Mouse (Mus musculus): ENCODE data around the gene Naa38. TPM values are rescaled to one million over a fixed set of nuclear protein-coding genes. Genes with fewer than 3 reads are reported as not detected.

Naa38 gene
- polyA plus RNA-seq, 1 experiment, result 325 TPM

DNA sequence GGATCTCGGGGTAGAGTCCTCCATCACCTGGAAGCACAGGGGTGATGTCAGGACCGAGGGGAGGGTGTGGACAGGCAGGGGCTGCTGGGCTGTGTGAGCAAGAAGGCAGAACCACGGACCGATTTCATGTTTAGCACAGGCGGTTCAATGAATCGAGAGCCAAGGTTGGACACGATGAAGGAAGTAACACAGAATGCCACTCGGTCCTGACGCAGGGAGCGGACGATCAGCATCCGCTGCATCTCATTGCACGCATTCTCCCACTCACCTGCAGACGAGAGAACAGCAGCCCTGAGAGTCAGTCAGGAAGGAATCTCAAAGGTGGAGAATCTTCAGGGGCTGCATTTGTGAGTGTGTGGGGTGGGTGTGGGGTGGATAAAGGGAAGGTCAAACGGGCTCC is 35.3 kb downstream of the Naa38 start:
- H3K36me3 ChIP-seq (ENCODE audit: control insufficient read depth, insufficient read depth, low read length), result no peaks in the 10 kb centered on the region
- H3K27ac ChIP-seq (ENCODE audit: control insufficient read depth, insufficient read depth, low read depth, low read length), result no peak overlapping the region
- no peaks in the 10 kb centered on the region for H3K4me1 ChIP-seq (ENCODE audit: control insufficient read depth, insufficient read depth, low read length)
- no peaks in the 10 kb centered on the region for H3K27me3 ChIP-seq (ENCODE audit: control insufficient read depth, insufficient read depth, low read length)
- H3K4me3 ChIP-seq (ENCODE audit: control insufficient read depth, low read depth, low read length), result no peak overlapping the region
- TF ChIP-seq CTCF (IDR thresholded peaks at IDR 0.05; ENCODE audit: control insufficient read depth, insufficient read depth, insufficient replicate concordance, low read depth, low read length) (no peak), POLR2A (IDR thresholded peaks at IDR 0.05; ENCODE audit: control insufficient read depth, low read depth, low read length) (no peak)

DNA sequence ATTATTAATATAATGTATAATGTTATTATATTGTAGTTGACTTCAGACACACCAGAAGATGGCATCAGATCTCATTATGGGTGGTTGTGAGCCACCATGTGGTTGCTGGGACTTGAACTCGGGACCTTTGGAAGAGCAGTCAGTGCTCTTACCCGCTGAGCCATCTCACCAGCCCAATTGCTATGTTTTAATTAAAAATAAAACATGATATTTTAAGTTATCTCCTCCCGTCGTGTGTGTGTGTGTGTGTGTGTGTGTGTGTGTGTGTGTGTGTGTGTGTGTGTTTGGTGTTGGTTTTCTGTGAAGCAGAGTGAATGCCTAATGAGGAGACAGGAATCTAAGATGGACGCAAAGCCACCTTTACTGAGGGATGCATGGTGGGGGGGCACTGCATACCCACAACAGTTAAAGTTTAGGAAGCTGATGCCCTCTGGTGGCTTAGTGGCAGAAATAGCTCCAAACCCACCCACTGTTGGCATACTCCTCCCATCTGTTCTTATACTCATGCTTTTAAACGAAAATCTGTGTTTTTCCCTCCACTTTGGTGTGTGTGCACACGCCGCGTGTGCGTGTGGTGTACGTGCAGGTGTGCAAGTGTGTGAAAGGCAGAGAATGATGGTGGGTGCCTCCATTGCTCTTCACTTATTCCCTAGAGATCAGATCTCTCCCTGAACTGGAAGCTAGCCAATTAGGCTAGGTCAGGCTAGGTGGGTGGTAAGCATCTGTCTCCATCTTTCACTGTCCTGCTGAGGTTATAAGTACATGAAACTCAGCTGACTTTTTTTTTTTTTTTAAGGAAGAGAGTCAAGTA is 36.7 kb downstream of the Naa38 start:
- H3K4me1 ChIP-seq (ENCODE audit: control insufficient read depth, insufficient read depth, low read length), result no peaks in the 10 kb centered on the region
- no peak overlapping the region for H3K4me3 ChIP-seq (ENCODE audit: control insufficient read depth, low read depth, low read length)
- H3K27me3 ChIP-seq (ENCODE audit: control insufficient read depth, insufficient read depth, low read length), result no peaks in the 10 kb centered on the region
- no peaks in the 10 kb centered on the region; the same call in 1 of the 2 replicates for H3K36me3 ChIP-seq (ENCODE audit: control insufficient read depth, insufficient read depth, low read length)
- H3K27ac ChIP-seq (ENCODE audit: control insufficient read depth, insufficient read depth, low read depth, low read length), result peak overlapping the region; percentile 41; the same call in 1 of the 2 replicates
- TF ChIP-seq CTCF (IDR thresholded peaks at IDR 0.05; ENCODE audit: control insufficient read depth, insufficient read depth, insufficient replicate concordance, low read depth, low read length), result peak; percentile 22; the same call in 1 of the 2 replicates
- TF ChIP-seq POLR2A (IDR thresholded peaks at IDR 0.05; ENCODE audit: control insufficient read depth, low read depth, low read length), result no peak

DNA sequence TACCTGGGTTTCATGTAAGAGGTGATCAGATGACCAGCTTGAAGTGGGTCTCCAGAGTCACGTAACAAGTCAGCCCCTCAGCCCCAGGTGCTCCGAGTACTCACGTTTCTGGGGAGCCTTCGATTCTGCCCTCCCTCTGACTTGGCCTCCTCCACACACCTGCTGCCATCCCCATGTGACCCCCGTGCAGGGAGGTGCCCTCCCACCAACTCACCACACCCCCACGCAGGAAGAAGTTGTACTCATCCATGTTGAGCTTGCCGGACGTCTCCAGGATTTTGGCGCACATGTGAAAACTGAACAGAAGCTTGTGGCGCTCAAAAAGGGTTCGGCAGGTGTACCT is 37.3 kb downstream of the Naa38 start:
- peak overlapping the region; percentile 52; the same call in 1 of the 2 replicates for H3K27ac ChIP-seq (ENCODE audit: control insufficient read depth, insufficient read depth, low read depth, low read length)
- H3K36me3 ChIP-seq (ENCODE audit: control insufficient read depth, insufficient read depth, low read length), result no peaks in the 10 kb centered on the region; the same call in 1 of the 2 replicates
- TF ChIP-seq POLR2A (IDR thresholded peaks at IDR 0.05; ENCODE audit: control insufficient read depth, low read depth, low read length) (no peak), CTCF (IDR thresholded peaks at IDR 0.05; ENCODE audit: control insufficient read depth, insufficient read depth, insufficient replicate concordance, low read depth, low read length) (no peak)
- no peak overlapping the region for H3K4me3 ChIP-seq (ENCODE audit: control insufficient read depth, low read depth, low read length)
- no peaks in the 10 kb centered on the region for H3K27me3 ChIP-seq (ENCODE audit: control insufficient read depth, insufficient read depth, low read length)
- H3K4me1 ChIP-seq (ENCODE audit: control insufficient read depth, insufficient read depth, low read length), result no peaks in the 10 kb centered on the region

DNA sequence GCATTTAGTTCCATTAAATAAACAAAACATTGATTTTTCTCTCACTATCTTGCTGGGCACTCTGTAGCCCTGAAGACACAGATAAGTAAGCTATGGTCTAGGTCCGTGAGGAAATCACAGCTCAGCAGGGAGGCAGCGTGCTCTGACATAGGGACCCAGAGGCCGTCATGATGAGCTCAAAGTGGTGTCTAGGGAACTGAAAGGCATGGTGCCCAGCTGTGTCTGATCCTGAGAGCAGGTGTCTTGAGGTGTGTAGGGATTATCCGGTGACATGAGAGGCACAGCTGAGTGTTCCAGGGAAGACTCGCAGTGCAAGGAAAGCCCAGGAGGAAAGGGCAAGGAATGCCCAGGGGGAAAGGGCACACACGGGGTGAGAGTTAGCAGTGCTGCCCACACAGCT is 37.9 kb downstream of the Naa38 start:
- Histone ChIP-seq H3K4me3 (ENCODE audit: control insufficient read depth, low read depth, low read length) (no peak overlapping the region), H3K27ac (ENCODE audit: control insufficient read depth, insufficient read depth, low read depth, low read length) (peak overlapping the region; percentile 37; the same call in 1 of the 2 replicates)
- no peak for TF ChIP-seq POLR2A (IDR thresholded peaks at IDR 0.05; ENCODE audit: control insufficient read depth, low read depth, low read length)
- no peak for TF ChIP-seq CTCF (IDR thresholded peaks at IDR 0.05; ENCODE audit: control insufficient read depth, insufficient read depth, insufficient replicate concordance, low read depth, low read length)

GRCm38 (mm10) chr11:69437291-69437690 is 42.0 kb downstream of the Naa38 start:
- no peaks in the 10 kb centered on the region; the same call in 1 of the 2 replicates for H3K36me3 ChIP-seq (ENCODE audit: control insufficient read depth, insufficient read depth, low read length)
- no peaks in the 10 kb centered on the region for H3K4me1 ChIP-seq (ENCODE audit: control insufficient read depth, insufficient read depth, low read length)
- H3K27me3 ChIP-seq (ENCODE audit: control insufficient read depth, insufficient read depth, low read length), result no peaks in the 10 kb centered on the region
- H3K4me3 ChIP-seq (ENCODE audit: control insufficient read depth, low read depth, low read length), result no peak overlapping the region
- no peak for TF ChIP-seq CTCF (IDR thresholded peaks at IDR 0.05; ENCODE audit: control insufficient read depth, insufficient read depth, insufficient replicate concordance, low read depth, low read length)
- TF ChIP-seq POLR2A (IDR thresholded peaks at IDR 0.05; ENCODE audit: control insufficient read depth, low read depth, low read length), result no peak
- H3K27ac ChIP-seq (ENCODE audit: control insufficient read depth, insufficient read depth, low read depth, low read length), result no peak overlapping the region

More for the DNA sequence above, 37.9 kb downstream of the Naa38 start:
- H3K27me3 ChIP-seq (ENCODE audit: control insufficient read depth, insufficient read depth, low read length), result no peaks in the 10 kb centered on the region
- no peaks in the 10 kb centered on the region for H3K4me1 ChIP-seq (ENCODE audit: control insufficient read depth, insufficient read depth, low read length)
- H3K36me3 ChIP-seq (ENCODE audit: control insufficient read depth, insufficient read depth, low read length), result no peaks in the 10 kb centered on the region; the same call in 1 of the 2 replicates

DNA sequence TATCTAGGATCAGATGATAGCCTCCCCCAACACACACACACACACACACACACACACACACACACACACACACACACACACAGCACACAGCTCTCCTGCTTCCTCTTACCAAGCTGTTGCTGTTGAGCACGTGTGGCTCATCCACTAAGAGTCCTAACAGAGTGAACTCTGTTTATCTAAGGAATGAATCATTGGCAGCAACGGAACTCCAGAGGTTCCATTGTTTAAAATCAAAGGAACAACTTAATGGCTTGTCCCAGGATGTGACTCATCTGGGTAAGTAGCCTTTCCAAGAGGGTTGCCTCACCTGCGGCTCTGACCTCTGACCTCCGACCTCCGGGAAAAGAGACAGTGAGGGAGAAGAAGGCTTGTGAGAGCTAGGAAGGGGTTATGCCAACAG is 48.0 kb downstream of the Naa38 start:
- H3K27ac ChIP-seq (ENCODE audit: control insufficient read depth, insufficient read depth, low read depth, low read length), result no peak overlapping the region
- no peaks in the 10 kb centered on the region for H3K4me1 ChIP-seq (ENCODE audit: control insufficient read depth, insufficient read depth, low read length)
- TF ChIP-seq CTCF (IDR thresholded peaks at IDR 0.05; ENCODE audit: control insufficient read depth, insufficient read depth, insufficient replicate concordance, low read depth, low read length), result no peak
- TF ChIP-seq POLR2A (IDR thresholded peaks at IDR 0.05; ENCODE audit: control insufficient read depth, low read depth, low read length), result no peak
- no peaks in the 10 kb centered on the region for H3K27me3 ChIP-seq (ENCODE audit: control insufficient read depth, insufficient read depth, low read length)
- H3K4me3 ChIP-seq (ENCODE audit: control insufficient read depth, low read depth, low read length), result no peak overlapping the region
- H3K36me3 ChIP-seq (ENCODE audit: control insufficient read depth, insufficient read depth, low read length), result no peaks in the 10 kb centered on the region; the same call in 1 of the 2 replicates

Other genes with a start within 250 kb of the Naa38 start
- gene Alox12b, start 238.5 kb upstream of the Naa38 start, polyA plus RNA-seq (2012; rRNA removed), result 0.29 and 0.49 TPM in 2 replicates
- 0.05 and 0.06 TPM in 2 replicates for gene Alox8, start 197.6 kb upstream of the Naa38 start, polyA plus RNA-seq (2012; rRNA removed)
- 0.16 and 0.17 TPM in 2 replicates for gene Gucy2e, start 158.5 kb upstream of the Naa38 start, polyA plus RNA-seq (2012; rRNA removed)
- 20.6 and 21.6 TPM in 2 replicates for gene Cntrob, start 71.7 kb upstream of the Naa38 start, polyA plus RNA-seq (2012; rRNA removed)
- gene Trappc1, start 71.5 kb upstream of the Naa38 start, polyA plus RNA-seq (2012; rRNA removed), result 17.9 and 25.5 TPM in 2 replicates
- gene Kcnab3, start 69.2 kb upstream of the Naa38 start, polyA plus RNA-seq (2012; rRNA removed), result 12.1 and 12.2 TPM in 2 replicates
- gene Rnf227, start 55.0 kb upstream of the Naa38 start, polyA plus RNA-seq (2012; rRNA removed), result 4.4 and 5.7 TPM in 2 replicates
- 49.4 and 52.5 TPM in 2 replicates for gene Chd3, start 26.1 kb upstream of the Naa38 start, polyA plus RNA-seq (2012; rRNA removed)
- gene Cyb5d1, start 144 bp downstream of the Naa38 start, polyA plus RNA-seq (2012; rRNA removed), result 35.3 and 42.5 TPM in 2 replicates
- gene Tmem88, start 2.7 kb downstream of the Naa38 start, polyA plus RNA-seq (2012; rRNA removed), result 2.0 and 2.4 TPM in 2 replicates
- 8.0 and 8.6 TPM in 2 replicates for gene Kdm6b, start 18.2 kb downstream of the Naa38 start, polyA plus RNA-seq (2012; rRNA removed)
- gene Dnah2, start 153.6 kb downstream of the Naa38 start, polyA plus RNA-seq (2012; rRNA removed), result 39.3 and 42.7 TPM in 2 replicates
- gene Efnb3, start 164.7 kb downstream of the Naa38 start, polyA plus RNA-seq (2012; rRNA removed), result 2.7 and 3.3 TPM in 2 replicates
- 9.5 and 9.7 TPM in 2 replicates for gene Wrap53, start 184.8 kb downstream of the Naa38 start, polyA plus RNA-seq (2012; rRNA removed)
- gene Trp53, start 184.9 kb downstream of the Naa38 start, polyA plus RNA-seq (2012; rRNA removed), result 22.1 TPM in 2 replicates
- gene Atp1b2, start 210.5 kb downstream of the Naa38 start, polyA plus RNA-seq (2012; rRNA removed), result 27.9 and 40.5 TPM in 2 replicates
- 11.9 and 16.4 TPM in 2 replicates for gene Shbg, start 222.4 kb downstream of the Naa38 start, polyA plus RNA-seq (2012; rRNA removed)
- 7.0 and 9.4 TPM in 2 replicates for gene Sat2, start 226.5 kb downstream of the Naa38 start, polyA plus RNA-seq (2012; rRNA removed)
- 63.3 and 69.1 TPM in 2 replicates for gene Fxr2, start 237.5 kb downstream of the Naa38 start, polyA plus RNA-seq (2012; rRNA removed)

Measured in testis, adult 2 months (tissue).